Mouse (Mus musculus) skeletal muscle tissue, adult 2 months (tissue): ENCODE results near the gene Rplp0.

Experiments
- DNase-seq: peaks from one replicate; pipeline ENCODE4 v3.0.0-alpha.2; 2012; ENCODE audit warnings: low read depth, low spot score

Rplp0 gene

DNA sequence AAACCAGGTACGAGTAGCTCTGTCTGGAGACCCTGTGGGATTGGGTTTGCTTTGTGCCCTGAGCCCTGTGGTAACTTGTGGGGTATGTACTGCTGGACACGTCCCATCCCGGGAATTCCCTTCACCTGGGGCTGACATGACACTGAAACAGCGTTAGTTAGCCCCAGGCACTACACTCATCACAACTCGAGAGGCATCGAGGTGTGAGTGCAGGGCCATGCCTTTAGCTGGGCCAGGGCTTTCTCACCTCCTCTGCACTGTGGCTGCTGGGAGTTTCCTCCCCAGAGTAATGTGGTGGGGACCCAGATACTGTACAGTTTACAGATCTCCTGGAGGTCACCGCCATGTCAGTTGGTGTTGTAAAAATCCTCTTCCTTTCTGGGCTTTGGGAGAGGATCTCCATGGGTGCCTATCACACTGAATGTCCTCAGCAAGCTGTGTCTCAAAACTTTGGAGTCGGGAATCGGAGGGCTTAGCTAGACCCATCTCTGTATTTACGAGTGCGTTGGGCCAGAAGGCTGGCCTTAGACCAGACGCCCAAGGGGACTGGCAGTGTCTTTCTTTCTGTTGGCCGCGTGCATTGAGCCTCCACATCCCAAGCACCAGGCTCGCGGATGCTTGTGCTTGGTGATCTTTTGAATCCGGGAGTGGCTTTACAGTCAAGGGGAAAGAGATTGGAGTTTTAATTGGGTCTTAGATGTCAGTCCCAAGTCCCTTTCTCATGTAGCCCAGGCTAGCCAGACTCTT lies 32.6 kb upstream of the Rplp0 start:
- no peak for DNase-seq

DNA sequence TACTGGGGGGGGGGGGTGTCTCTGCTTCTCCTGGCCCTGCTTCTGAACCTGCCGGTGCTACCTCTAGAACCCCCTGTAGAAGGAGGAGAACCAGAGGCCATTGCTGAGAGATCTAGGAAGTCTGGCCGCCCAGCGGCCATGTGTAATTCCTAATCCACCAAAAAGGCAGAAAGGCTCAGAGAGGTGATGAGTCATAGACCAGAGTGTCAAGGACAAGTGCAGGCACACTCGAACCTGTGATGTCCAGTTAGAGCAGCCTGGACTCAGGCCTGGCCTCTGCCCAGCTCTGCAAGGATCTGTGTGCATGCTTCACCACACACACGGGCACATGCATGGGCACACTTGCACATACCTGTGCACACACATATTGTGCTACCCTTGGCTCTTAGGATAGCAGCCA lies 31.1 kb upstream of the Rplp0 start:
- no peak for DNase-seq

DNA sequence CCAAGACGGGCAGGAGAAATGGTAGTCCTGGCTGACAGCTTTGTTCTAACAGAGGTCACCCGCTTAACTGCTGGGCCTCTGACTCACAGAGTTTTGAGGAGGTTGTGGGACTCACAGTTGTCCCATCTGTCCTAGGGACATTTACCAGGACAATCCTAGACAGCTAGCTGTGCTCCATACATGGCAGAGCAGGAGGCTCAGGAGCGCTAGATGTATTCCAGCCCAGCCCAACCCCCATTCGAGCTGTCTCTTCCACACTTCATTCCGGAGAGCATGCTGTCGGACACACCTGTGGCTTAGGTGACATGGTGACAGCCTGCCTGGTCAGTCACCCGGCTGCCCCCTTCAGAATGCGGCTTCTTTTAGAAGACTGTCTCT lies 29.9 kb upstream of the Rplp0 start:
- no peak for DNase-seq

DNA sequence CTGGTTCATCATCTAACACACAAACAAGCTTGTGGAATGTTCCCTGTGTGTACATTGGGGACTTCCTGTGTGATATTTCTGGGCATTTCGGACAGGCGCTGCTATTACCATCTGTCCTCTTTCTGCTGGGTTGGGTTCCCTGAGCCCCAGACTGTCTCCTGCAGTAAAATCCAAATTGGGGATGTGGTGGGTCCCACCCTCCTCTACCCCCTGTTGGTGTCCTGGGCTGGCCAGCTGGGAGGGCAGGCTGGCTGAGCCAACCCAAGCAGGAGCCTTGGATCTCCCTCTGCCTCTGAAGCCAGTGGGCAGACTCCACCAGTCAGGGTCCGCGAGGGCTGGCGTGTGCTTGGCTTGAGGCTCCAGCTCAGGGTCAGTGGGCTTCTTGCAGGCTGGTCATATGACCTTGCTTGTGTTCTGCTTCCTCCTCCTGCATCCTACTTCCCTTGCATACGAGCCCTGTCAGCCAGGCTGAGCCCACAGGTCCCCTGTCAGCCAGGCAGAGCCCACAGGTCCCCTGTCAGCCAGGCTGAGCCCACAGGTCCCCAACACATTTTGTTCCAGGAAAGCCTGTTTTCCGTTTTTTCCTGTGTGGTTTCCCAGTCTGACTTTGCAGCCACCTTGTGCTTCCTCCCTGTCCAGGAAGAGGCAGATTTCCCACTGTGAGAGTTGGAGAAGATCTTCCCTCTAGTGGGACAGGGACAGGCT lies 29.4 kb upstream of the Rplp0 start:
- no peak for DNase-seq

DNA sequence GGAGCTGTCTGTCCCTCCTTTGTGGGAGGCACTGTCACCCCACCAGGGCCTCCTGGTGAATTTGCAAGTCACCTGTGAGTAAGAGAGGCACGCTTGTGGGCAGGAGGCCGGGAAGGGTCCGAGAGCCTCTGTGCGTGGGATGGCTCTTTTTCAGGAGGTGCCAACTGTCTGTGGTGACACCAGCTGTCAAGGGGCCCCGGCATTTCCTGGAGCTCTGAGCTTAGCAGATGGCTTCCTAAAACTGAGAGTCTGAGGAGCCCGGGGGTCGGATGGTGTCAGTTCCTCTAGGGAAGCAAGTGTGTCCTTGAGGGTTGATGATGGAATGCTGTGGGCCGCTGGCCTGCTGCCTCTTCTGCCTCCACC lies 28.8 kb upstream of the Rplp0 start:
- DNase-seq: no peak

DNA sequence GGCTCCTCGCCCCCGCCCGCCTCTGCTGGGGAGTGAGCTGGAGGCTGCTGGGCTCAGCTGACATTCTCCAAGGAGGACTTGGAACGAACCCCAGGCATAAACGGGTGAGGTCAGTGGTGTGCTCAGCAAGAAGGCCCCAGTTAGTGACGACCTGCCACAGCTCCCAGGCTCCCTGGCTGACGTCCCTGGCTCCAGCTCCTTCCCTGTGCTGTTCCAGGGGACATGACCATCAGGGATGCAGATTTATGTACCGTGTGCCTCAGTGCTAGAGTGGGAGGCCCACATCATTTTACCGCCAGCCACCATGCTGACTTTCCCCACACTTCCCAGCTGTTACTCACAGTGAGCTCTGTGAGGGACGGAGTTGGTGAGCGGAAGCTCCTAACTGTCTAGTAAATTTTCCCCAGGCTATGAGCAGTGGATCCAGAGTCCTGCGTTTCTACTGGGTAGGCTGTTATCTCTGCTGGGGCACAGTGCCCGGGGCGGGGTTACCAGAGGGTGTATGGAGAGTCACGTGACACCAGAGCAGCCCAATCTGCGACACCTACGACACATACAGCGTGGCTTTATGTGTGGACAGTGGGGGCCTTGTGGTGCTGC lies 27.5 kb upstream of the Rplp0 start:
- peak; percentile 94 for DNase-seq

DNA sequence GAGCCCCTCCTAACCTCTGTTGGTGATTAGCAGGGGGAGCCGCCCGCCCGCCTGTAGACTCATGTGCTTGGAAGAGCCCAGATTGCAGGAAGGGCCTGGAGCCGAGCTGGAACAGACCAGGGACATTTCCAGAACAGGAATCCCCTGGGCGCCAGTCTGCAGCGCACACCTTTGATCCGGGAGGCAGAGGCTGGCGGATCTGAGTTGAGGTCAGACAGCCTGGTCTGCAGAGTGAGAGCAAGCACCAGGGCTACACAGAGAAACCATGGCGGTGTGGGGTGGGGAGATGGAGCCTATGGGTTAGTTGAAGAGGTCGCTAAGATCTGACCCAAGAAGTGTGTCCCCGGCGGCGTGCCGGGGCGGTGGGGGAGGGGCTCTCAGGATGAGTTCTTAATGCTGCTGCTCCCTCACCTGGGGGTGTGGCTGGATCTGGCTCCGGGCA lies 25.0 kb upstream of the Rplp0 start:
- no peak for DNase-seq

DNA sequence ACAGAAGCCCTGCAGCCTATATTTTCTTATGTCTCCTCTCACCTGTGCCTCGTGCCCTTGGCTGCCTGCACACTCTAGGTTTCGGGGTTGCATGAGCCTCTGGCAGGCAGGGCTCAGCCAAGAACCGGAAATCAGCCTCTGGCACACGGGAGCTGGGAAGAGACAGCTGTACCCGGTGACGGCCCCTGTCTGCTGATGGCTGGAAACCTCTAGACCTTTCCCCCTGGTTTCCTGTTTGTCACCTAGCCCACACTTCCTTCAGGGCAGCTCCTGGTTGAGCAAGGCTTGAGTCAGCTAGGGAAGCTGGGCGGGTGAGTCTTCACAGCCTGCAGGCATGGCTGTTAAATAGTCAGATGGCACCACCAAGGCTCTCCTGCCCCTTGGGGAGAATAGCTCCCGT lies 24.4 kb upstream of the Rplp0 start:
- DNase-seq: no peak

DNA sequence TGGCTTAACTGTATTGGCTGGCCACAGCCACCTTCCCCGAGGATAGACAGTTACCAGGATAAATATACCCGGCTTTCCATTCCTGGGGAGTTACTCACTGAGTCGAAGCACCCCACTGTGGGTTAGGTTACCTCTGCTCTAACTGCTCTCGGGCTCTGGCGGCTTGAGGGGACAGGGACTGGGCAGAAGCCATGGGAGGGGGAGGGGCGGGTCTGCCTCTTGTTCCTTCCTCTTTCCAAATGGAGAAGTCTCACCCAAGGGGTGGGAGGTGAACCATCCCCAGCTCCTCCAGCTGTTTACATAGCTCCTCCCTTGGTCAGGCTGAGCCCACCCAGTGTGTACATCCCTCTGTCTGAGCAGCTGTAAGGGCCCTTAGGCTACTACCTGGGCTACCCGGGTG lies 23.6 kb upstream of the Rplp0 start:
- DNase-seq: peak; percentile 78

DNA sequence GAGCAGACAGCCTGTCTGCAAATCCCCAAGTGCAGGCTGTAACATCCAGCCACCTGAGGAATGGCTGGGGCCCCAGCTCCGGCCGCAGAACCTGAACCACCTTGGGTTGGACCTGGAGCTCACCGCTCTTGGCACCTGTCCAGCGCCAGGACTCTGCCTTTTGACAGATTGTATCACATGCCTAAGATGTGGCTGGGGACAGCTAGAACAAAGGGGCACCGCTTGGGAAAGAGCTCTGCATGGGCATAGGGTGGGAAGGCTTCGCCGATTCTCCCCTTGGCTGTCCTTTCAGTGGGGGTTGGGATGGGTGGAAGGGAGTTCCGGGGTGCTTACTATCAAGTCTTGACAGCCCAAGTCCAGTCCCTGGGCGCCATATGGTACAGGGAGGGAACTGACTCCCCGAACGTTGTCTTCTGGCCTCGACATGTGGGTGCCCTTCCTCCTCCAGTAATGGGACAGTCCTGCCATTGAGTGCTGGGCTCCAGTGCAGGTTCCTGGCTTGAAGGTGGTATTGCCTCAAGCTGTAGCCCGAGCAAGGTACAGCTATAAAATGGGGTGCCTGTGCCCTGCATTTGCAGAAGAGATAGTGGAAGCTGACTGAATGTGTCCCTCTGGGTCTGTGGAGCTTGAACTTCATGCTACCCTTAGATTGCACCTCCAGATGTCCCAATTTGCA lies 21.1 kb upstream of the Rplp0 start:
- DNase-seq: no peak

DNA sequence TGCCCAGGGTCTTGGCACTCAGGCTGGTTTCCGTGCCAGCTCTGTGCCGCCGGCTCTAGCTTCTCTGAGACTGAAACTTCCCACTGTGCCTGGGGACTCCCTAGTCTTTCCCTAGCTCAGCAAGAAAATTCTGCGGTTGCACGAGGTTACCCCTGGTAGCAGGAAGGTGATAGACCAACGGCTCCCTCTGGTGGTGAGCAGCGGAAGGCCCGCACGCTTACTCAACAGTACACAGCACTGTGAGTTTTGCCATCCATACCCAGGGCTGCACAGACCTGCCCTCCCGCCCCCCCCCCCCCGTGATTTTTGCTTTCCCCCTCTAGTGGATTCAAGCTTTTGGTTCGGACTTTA lies 20.6 kb upstream of the Rplp0 start:
- peak; percentile 90 for DNase-seq

DNA sequence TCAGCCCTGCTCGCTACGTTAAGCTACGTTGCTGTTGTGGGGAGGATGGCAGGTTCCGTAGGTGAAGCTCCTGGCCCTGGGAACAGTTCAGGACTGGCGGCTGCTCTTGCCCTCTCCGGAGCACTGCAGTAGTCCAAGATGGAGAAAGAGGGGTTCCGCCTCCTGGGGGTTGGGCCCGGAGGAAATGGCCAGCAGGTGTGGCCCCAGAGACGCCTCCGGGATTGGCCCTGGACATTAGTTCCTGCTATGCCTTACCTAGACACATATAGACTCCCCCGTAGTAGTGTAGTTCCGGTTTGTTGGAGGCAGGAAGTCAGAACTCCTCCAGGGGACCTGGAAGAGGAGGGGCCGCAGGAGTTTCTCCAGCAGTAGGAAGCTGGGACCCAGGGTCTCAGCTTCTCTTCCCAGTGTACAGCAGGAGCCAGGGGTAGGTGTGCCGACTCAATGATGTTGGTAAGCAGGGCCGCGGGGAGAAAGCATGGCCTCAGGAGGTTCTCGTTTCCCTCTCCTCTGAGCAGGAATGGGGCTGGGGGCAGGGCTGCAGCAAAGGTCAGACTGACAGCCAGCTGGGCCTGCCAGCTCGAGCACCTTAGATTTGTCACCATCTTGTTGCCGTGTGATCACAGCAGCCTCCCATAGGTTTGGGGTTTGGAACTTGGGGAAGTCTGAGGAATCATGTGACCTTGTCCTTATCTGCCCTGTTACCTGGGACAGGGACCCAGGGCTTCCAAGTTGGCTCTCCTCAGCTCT lies 16.5 kb upstream of the Rplp0 start:
- no peak for DNase-seq

DNA sequence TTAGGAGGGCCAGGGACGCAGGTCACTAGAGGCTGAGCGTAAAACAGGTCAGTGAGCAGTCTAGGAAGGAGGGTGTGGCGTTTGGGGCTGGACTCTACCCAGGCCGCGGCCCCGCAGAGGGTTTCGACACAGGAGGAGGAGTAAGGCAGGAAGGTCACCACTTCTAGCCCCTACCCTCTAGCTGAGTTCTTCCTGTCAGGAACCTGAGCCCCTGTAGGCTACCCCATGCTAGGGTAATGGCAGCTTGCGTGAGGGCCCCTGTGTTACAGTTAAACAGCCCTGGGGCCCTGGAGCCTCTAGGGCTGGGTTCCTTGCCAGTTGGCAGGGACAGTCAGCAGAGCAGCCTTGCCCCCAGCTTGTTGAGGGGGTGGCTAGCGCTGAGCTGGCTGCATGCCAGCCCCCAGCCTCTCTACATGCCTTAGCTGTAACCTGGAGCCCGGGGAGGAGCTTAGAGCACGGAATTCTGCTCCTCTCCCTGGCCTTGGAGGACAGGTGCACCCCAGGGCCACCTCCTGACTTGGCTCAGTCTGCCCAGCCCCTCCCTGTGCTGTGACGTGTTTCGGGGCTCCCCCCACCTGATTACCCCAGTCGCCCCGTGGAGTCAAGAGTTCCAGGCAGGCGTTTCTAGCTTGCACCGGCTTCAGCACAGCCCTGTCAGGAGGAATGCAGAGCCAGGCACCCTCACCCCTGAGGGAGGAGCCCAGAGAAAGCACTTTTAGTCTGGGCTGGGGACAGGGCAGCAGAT lies 15.6 kb upstream of the Rplp0 start:
- peak; percentile 76 for DNase-seq

DNA sequence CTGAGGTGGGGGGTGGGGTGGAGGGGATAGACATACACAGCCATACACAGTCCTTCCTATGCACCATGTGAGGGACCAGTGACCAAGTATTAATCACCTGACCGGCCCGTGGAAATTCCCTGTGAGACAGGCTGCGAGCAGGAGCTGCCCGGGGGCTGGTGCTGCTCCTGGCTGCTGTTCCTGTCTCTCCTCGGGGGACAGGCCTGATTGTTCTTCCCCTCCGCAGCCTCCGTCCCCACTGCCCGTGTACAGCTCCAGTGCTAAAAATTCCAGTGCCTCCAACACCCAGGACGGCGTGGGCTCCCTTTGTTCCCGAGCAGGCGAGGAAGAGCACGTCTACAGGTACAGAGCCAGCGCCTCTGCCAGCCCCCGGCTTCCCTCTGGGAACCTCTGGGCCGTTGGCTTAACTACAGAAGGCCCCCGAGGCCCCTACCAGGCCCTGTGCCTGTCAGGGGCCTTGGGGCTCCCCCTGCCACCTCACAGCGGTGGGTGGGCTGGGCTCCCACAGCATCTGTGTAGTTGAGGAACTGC lies 14.5 kb upstream of the Rplp0 start:
- DNase-seq: no peak

DNA sequence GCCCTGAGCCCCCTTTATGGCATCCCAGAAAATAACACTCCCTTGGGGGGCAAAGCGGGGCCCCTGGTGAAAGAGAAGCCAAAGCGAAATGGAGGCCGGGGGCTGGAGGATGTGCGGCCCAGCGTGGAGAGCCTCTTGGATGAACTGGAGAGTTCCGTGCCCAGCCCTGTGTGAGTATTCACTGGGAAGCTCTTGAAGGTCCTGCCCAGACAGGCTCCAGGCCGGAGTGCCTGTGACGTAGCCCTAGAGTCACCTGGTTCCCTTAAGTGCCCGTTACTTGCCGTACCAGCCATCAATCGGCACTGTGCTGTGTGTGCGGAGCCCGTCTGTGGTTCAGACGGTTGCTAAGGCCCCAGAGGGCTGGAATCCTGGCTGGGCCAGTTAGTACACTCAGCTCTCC lies 13.6 kb upstream of the Rplp0 start:
- no peak for DNase-seq

DNA sequence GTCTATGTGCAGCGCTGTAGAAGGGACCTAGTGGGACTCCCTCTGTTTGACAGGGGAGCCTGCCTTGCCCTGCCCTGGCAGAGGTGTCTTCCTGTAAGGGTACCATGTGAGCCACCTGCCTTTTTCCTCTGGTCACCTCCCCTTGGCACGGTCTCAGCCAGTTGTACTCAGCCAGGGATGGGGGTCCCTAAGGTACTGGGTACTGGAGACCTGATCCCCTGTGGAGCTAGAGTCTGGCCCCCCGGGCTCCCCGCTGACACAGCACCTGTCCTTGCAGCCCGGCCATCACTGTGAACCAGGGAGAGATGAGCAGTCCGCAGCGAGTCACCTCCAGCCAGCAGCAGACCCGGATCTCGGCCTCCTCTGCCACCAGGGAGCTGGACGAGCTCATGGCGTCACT lies 12.7 kb upstream of the Rplp0 start:
- no peak for DNase-seq

DNA sequence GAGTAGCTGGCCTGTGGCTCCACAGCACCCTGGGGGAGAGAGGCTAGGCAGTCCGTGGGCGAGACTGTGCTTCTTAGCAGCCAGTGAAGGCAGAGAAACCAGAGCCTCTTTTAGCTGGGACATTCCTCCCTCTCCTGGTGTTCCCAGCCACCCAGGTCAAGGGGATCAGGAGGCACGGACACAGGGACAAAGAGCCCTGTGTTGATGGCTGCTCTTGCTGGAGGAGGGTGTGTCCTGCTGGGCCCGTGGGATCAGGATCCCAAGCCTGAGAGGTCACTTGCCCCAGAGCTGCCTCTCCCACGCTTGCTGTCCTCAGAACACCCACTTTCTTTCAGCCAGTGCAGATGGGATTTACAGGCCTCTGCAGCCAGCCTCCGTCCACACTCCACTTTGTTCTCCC lies 12.3 kb upstream of the Rplp0 start:
- no peak for DNase-seq

DNA sequence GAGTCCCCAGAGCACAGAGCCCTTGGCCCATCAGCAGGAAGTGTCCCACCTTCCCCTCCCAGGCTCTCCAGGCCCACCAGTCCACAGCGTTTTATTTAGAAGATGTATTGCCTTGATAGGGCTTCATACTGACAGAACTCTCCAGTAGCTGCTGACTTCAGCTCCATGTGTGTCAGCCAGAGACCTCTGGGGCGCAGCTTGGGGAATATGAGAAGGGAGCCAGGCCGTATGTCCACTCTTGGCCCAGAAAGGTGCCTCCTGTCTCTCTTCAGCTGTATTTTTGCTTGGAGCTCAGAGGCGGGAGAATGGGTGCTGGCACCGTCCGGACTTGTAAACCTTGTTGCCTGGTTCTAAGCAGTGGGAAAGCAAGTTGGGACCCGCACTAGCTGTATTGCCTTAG lies 11.8 kb upstream of the Rplp0 start:
- DNase-seq: no peak

DNA sequence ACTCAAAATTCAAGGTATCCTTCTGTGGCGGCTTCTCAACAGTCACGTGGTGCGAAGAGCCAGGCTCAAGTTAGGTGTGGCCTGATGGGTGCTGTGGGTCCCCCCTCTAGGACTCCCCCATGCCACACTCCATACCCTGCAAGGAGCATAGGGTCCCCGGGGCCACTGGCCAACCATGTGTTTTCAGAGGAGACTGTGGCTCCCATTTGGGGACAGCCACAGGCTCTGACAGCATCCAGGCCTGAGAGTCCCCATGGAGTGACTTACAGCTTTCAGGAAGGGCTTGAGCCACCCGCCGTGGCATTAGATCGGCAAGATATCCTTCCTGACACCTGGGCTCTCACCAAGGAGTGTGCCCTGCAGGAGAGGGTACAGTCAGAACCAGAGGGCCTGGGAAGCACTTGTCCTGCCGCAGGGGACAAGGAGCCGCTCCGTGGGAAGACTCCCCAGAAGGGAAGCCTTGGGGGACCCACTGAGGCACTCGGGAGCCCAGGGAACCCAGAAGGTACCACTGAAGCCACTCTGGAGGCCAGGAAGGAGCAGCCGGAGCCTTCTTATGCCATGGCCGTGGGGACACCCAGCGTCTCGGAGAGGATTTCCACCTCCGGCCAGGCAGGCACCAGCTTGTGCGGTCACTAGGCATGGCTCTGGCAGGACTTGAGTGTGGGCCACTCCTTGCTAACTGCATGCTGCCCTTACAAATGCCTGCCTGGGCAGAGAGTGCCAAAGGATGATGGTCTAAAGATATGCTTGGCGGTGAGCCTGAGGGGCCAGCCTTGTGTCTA lies 10.6 kb upstream of the Rplp0 start:
- no peak for DNase-seq

DNA sequence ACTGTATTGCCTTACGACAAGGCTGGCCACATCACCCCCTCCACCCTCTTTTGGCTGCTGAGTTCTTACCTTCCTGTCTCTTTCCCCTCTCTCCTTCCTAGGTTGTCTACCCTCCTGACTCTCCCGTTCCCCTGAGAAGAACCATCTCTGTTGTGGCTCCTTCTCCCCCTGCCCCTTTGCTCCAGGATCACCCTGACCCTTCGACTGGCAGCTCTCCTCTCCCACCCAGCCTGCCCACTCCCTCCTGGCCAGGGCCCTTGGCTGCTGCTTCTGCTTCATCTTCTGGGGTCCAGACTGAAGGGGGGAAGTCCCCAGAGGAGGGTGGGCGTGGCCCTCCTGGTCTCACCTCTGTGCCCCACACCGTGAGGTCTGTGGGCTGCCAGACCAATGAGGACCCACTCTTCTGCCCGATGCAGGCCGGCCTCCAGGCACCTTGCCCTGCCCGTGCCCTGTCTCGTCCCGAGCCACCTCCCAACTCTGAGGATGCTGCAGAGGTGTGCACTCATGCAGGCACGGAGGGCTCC lies 8.7 kb upstream of the Rplp0 start:
- no peak for DNase-seq
